Mouse (Mus musculus) forebrain, embryonic 10.5 days (tissue): ENCODE results near the gene 1110008P14Rik. TPM values are rescaled to one million over a fixed set of nuclear protein-coding genes. Genes with fewer than 3 reads are reported as not detected.

Experiments used
- DNase-seq: peaks from one replicate; pipeline ENCODE4 v3.0.0-alpha.2; 2017; ENCODE audit warnings: low spot score; ENCODE audit errors: extremely low spot score
- H3K27ac ChIP-seq: fragments of 300-500 bp; sonication (generic); 2 replicates; pipeline ENCODE4 v1.5.1; 2016; ENCODE audit warnings: mild to moderate bottlenecking
- H3K27me3 ChIP-seq: fragments of 300-500 bp; sonication (generic); 2 replicates; pipeline ENCODE4 v1.6.1; 2016; ENCODE audit warnings: mild to moderate bottlenecking; ENCODE audit not compliant: poor library complexity, severe bottlenecking
- H3K36me3 ChIP-seq: fragments of 300-500 bp; sonication (generic); replicated peaks from 2 replicates; pipeline ENCODE4 v1.6.1; 2016; ENCODE audit warnings: mild to moderate bottlenecking, moderate library complexity
- H3K4me1 ChIP-seq: fragments of 300-500 bp; sonication (generic); 2 replicates; pipeline ENCODE4 v1.6.1; 2016
- H3K4me3 ChIP-seq: fragments of 300-500 bp; sonication (generic); 2 replicates; pipeline ENCODE4 v1.5.1; 2016; ENCODE audit warnings: mild to moderate bottlenecking, moderate library complexity
- H3K9me3 ChIP-seq: fragments of 300-500 bp; sonication (generic); 2 replicates; pipeline ENCODE4 v1.6.1; 2016; ENCODE audit warnings: mild to moderate bottlenecking, moderate library complexity
- WGBS: fragments of 180-500 bp; shearing (Covaris S2); methylation state at CpG from one replicate; pipeline ENCODE4 v1.1.7; 2016; 5-methylcytosine and 5-hydroxymethylcytosine counted together
- polyA plus RNA-seq: library from polyadenylated mRNA; unstranded; fragments of >200 nt; fragmentation: Nextera tagmentation; extraction: Ambion mirVana; gene quantifications from 2 replicates; pipeline ENCODE4 v1.2.1, GENCODE M21; 2016

1110008P14Rik gene
- polyA plus RNA-seq, 1 experiment from 2014 or later: 37.5 TPM

DNA sequence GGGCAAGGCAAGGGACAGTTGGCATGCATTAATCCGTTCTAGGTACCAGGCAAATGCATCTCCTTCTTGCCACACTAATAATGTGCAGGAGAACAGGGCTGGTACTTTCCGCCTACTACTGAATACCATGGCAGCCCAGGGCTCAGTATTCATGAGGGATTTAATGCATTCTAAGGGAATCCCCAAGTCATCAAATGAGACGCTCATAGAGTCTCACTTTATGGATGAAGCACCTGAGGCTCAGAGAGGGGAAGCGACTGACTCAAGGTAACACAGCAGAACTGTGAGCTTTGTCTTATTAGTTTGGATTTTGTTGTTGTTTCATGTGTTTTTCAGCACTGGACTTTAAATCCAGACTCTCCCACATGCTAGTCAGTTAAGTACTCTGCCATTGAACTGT lies 39.7 kb downstream of the 1110008P14Rik start:
- Histone ChIP-seq H3K9me3 (no peaks in the 10 kb centered on the region), H3K27ac (no peak overlapping the region), H3K27me3 (no peaks in the 10 kb centered on the region; the same call in 1 of the 2 replicates), H3K4me1 (peaks cover 21% of the 10 kb centered on the region), H3K4me3 (no peak overlapping the region), H3K36me3 (peaks cover 8% of the 10 kb centered on the region)
- DNase-seq: no peak
- WGBS: 86% methylated on average over 4 of the region's 4 CpGs

- Histone ChIP-seq H3K4me1 (peaks cover 21% of the 10 kb centered on the region), H3K4me3 (no peak overlapping the region), H3K27me3 (peaks cover under 1% of the 10 kb centered on the region; the same call in 1 of the 2 replicates), H3K27ac (no peak overlapping the region), H3K36me3 (peaks cover 8% of the 10 kb centered on the region), H3K9me3 (no peaks in the 10 kb centered on the region)
- WGBS: 82% methylated on average over 4 of the region's 4 CpGs
- no peak for DNase-seq
These were observed 40.2 kb downstream of the 1110008P14Rik start for GRCm38 (mm10) chr2:32341634-32341939.

- 84% methylated on average over 13 of the region's 13 CpGs for WGBS
- Histone ChIP-seq H3K4me1 (peaks cover 22% of the 10 kb centered on the region), H3K27me3 (peaks cover 6% of the 10 kb centered on the region), H3K27ac (no peak overlapping the region), H3K36me3 (peaks cover 11% of the 10 kb centered on the region), H3K9me3 (no peaks in the 10 kb centered on the region), H3K4me3 (no peak overlapping the region)
- no peak for DNase-seq
These were observed 40.7 kb downstream of the 1110008P14Rik start for GRCm38 (mm10) chr2:32340836-32341633.

- Histone ChIP-seq H3K4me1 (peaks cover 25% of the 10 kb centered on the region), H3K27ac (no peak overlapping the region), H3K36me3 (peaks cover 20% of the 10 kb centered on the region), H3K27me3 (peaks cover 16% of the 10 kb centered on the region), H3K9me3 (no peaks in the 10 kb centered on the region), H3K4me3 (no peak overlapping the region)
- 44% methylated on average over 26 of the region's 26 CpGs for WGBS
- DNase-seq: no peak
These were observed 41.7 kb downstream of the 1110008P14Rik start for GRCm38 (mm10) chr2:32339912-32340642.

GRCm38 (mm10) chr2:32335888-32336287 lies 45.9 kb downstream of the 1110008P14Rik start:
- H3K36me3 ChIP-seq: peaks cover 26% of the 10 kb centered on the region
- WGBS: 53% methylated on average over 15 of the region's 15 CpGs
- H3K27me3 ChIP-seq: peaks cover 34% of the 10 kb centered on the region
- no peak overlapping the region for H3K4me3 ChIP-seq
- H3K27ac ChIP-seq: no peak overlapping the region
- DNase-seq: no peak
- peaks cover 13% of the 10 kb centered on the region for H3K4me1 ChIP-seq
- H3K9me3 ChIP-seq: no peaks in the 10 kb centered on the region

GRCm38 (mm10) chr2:32332159-32332558 lies 49.6 kb downstream of the 1110008P14Rik start:
- Histone ChIP-seq H3K4me1 (peaks cover 22% of the 10 kb centered on the region), H3K4me3 (no peak overlapping the region), H3K36me3 (peaks cover 18% of the 10 kb centered on the region; the same call in 1 of the 2 replicates), H3K9me3 (no peaks in the 10 kb centered on the region), H3K27ac (no peak overlapping the region), H3K27me3 (peaks cover 34% of the 10 kb centered on the region)
- DNase-seq: no peak
- WGBS: 89% methylated on average over 5 of the region's 5 CpGs

GRCm38 (mm10) chr2:32329531-32329930 lies 52.2 kb downstream of the 1110008P14Rik start:
- H3K27me3 ChIP-seq: peaks cover 13% of the 10 kb centered on the region; the same call in 1 of the 2 replicates
- H3K4me1 ChIP-seq: peaks cover 18% of the 10 kb centered on the region
- no peaks in the 10 kb centered on the region for H3K9me3 ChIP-seq
- no peak overlapping the region for H3K4me3 ChIP-seq
- peak overlapping the region; percentile 68 for H3K27ac ChIP-seq
- 47% methylated on average over 6 of the region's 6 CpGs for WGBS
- H3K36me3 ChIP-seq: peaks cover 6% of the 10 kb centered on the region; the same call in 1 of the 2 replicates
- no peak for DNase-seq

DNA sequence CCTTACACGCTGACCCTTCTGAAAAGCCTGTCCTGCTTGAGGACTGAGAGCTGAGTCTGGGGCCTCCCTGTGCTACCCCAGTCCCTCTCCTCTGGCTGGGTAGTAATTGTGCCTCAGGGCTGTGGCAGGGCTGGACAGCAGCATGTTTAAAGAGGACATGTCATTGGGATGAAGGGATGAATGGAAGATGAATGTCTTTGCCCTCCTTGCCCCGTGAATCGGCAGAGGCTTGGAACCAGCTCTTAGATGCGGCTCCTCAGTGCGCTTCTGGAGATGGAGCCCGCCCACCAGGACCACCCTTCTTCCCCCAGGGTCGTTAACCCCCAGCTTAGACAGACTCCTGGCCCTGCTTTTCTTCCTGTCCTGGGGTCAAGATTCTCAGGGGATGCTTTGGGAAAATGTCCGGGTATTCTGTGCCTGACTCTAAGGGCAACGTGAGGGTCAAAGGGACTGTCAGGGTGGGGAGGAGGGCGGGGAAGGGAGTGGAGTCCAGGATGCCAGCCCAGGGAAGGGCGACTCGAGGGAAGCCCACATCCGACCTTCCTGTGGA lies 52.8 kb downstream of the 1110008P14Rik start:
- Histone ChIP-seq H3K27me3 (peaks cover 8% of the 10 kb centered on the region; the same call in 1 of the 2 replicates), H3K4me1 (peaks cover 18% of the 10 kb centered on the region), H3K27ac (peak overlapping the region; percentile 68), H3K36me3 (0 out of 2 replicates have a peak, but pooled peaks cover 6% of the 10 kb centered on the region), H3K4me3 (no peak overlapping the region), H3K9me3 (no peaks in the 10 kb centered on the region)
- WGBS: 39% methylated on average over 13 of the region's 13 CpGs
- no peak for DNase-seq

DNA sequence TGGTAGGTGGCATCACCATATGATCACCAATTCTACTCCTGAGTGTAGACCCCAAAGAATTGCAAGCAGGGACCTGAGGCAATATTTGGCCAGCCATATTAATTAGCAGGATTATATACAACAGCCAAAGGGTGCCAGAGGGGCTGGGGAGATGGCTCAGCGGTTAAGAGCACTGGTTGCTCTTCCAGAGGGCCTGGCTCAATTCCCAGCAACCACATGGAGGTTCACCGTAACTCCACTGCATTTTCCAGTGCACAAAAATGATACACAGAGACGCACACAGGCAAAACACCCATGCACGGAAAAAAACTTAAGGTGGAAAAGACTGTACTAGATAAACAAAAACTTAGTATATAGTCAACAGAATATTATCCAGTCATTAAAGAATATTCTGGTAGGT lies 54.5 kb downstream of the 1110008P14Rik start:
- no peaks in the 10 kb centered on the region; the same call in 1 of the 2 replicates for H3K27me3 ChIP-seq
- H3K4me3 ChIP-seq: no peak overlapping the region
- 92% methylated on average over 4 of the region's 4 CpGs for WGBS
- H3K9me3 ChIP-seq: no peaks in the 10 kb centered on the region
- H3K27ac ChIP-seq: no peak overlapping the region
- H3K4me1 ChIP-seq: peaks cover 26% of the 10 kb centered on the region
- DNase-seq: no peak
- no peaks in the 10 kb centered on the region; the same call in 1 of the 2 replicates for H3K36me3 ChIP-seq

Other genes starting within 250 kb of the 1110008P14Rik start
- gene Prrc2b, start 230.9 kb downstream of the 1110008P14Rik start, polyA plus RNA-seq: 48.2 and 50.1 TPM in 2 replicates
- 26.6 and 29.7 TPM in 2 replicates for gene Pomt1, start 145.3 kb downstream of the 1110008P14Rik start, polyA plus RNA-seq
- gene Uck1, start 121.8 kb downstream of the 1110008P14Rik start, polyA plus RNA-seq: 83.6 and 91.4 TPM in 2 replicates
- 16.6 and 17.4 TPM in 2 replicates for gene Golga2, start 94.6 kb downstream of the 1110008P14Rik start, polyA plus RNA-seq
- 529 and 531 TPM in 2 replicates for gene Swi5, start 93.9 kb downstream of the 1110008P14Rik start, polyA plus RNA-seq
- 57.7 and 70.3 TPM in 2 replicates for gene Ciz1, start 29.6 kb downstream of the 1110008P14Rik start, polyA plus RNA-seq
- gene Dnm1, start 28.6 kb downstream of the 1110008P14Rik start, polyA plus RNA-seq: 7.8 and 9.7 TPM in 2 replicates
- gene Lcn2, start 6.3 kb upstream of the 1110008P14Rik start, polyA plus RNA-seq: not detected in 2 replicates
- 23.8 and 26.4 TPM in 2 replicates for gene Ptges2, start 14.0 kb upstream of the 1110008P14Rik start, polyA plus RNA-seq
- gene Naif1, start 68.5 kb upstream of the 1110008P14Rik start, polyA plus RNA-seq: 6.6 and 6.7 TPM in 2 replicates
- 25.0 and 26.3 TPM in 2 replicates for gene Slc25a25, start 69.5 kb upstream of the 1110008P14Rik start, polyA plus RNA-seq
- gene Fam102a, start 153.4 kb upstream of the 1110008P14Rik start, polyA plus RNA-seq: 7.3 and 7.8 TPM in 2 replicates
- 104 and 105 TPM in 2 replicates for gene Dpm2, start 188.9 kb upstream of the 1110008P14Rik start, polyA plus RNA-seq
- 1.8 TPM in 2 replicates for gene Pip5kl1, start 192.9 kb upstream of the 1110008P14Rik start, polyA plus RNA-seq
- gene 9430097D07Rik, start 193.7 kb upstream of the 1110008P14Rik start, polyA plus RNA-seq: 0.19 and 0.30 TPM in 2 replicates
- 15.7 and 17.6 TPM in 2 replicates for gene St6galnac4, start 205.2 kb upstream of the 1110008P14Rik start, polyA plus RNA-seq
- 13.3 and 13.8 TPM in 2 replicates for gene St6galnac6, start 217.8 kb upstream of the 1110008P14Rik start, polyA plus RNA-seq
- 17.8 and 20.2 TPM in 2 replicates for gene Ak1, start 239.8 kb upstream of the 1110008P14Rik start, polyA plus RNA-seq